Mouse (Mus musculus) embryo, embryonic 11 days (tissue): ENCODE results near the gene Ulk4.

ENCODE experiments used
- DNase-seq: peaks from one replicate; pipeline ENCODE4 v3.0.0-alpha.2; 2015

The Ulk4 gene

DNA sequence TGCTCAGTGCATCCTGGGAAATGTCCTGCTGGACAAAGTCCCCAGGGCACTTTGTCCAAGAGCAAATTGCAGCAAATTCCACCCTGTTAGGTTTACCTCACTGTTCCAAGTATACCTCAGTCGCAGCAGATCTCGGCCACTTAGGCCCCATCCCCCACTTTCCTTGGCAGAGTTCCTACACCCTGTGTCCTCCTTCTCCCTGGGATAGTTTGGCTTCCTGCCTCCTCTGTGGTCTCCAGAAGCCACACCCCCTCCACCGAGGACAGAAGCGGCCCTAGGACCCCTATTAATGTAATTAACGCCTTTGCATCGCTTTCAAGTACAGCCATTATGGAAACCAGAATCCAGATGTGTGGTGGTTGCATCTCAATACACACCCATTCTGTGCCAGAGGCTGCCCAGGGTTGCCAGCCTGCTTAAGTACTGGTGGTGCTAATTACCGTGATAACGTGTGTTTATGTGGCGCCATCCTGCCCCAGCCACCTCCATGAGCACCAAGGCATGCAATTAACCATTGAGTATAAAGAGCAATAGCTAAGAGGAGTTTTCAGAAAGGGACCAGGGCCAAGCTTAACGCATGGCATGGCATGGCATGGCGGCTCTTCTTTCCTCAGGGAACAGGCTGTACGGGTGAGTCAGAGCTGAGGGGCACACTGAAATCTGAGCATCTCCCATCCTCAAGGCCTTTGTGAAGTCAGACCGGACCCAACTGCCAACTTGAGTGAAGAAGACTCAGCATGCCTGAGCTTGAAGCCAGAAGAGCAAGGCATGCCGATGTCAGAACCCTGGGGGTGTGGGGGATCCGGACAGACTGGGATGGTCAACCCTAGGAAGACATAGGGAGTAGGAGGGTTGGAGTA lies 275.1 kb downstream of the Ulk4 start:
- DNase-seq: no peak

DNA sequence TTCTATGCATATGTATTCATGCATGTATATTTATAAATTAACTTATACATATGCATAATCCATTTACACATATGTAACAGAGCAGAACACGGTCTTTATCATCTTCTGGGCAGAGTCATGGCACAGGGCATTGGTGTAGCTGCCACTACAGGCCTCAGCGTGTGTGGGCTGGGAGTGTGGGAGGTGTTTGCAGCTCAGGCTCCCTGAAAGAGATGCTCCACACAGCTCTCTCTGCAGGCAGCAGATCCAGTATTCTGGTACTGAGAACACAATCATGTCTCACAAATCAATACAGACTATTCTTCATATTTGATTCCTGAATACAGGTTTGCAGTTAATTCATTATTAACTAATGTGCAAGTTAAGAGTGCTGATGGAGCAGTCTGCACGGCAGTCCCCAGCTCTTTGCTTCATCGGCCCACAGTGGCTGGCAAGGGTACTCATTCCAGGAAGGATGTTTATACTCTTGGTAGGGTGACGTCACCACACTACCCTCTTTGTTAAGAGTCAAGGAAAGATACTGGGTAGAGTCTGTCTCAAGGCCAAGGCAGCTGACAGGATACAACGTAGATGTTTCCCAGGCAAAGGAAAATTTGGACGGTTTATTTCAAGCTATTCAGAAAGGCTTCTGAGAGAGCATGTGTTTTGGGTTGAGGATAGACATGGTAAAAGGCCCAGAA lies 276.2 kb downstream of the Ulk4 start:
- DNase-seq: no peak

DNA sequence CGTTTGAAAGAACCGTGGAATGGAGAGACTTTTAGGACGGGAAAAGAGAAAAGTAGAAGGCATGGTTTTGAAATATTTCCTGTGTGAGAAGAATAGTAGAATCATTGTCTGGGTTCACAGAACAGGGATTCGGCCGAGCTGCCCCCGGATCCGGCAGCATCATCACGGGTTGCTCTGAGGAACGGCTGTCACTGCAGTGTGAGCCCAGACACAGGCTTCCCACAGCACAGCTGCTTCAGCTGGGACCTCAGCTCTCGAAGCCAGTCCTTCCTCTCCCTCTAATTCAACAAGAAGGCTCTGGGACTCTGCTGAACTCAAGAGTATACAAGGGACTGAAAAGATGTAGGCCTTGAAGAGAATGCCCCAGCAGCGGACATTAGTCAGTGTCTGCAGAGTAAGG lies 278.3 kb downstream of the Ulk4 start:
- DNase-seq: no peak

DNA sequence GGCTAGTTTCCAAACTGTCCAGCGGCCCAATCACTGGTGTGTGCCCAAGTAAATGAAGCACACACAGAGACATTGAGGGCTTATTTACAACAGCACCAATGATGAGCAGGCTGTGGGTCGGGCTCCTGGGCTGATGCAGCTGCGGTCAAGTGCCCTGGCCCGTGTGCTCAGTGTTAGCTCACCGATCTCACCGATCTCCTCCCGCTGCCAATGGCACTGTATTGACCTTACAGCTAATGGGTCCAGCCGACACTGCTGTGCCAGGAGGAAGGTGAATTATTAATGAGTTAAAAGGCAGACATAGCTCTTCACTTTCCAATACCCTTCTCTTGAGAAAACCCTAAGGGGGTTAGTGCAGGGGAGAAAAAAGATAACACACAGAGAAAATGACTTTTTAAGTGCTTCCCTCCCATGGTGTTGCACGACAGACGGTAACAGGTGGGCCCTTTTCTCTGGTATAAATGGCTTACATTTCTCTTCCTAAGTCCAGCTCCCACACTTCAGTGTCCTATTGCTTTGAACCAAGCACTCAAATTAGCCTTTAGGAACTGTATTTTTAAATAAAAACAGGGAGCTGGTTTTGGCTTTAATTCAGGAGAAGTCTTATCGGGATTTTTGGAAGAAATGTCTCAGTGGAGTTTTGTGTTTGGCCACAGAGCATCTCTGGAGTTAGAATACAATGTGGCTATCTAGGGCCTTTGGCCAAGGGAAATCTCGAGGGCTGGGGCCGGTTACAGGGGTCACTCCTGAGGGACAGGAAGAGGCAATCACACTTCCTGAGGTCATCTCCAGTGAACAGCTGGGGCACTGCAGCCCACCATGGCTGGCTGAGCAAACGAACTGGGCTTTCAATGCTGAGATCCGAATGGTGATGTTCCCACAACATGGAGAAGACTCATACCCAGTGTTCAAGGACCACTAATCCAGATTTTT lies 282.5 kb downstream of the Ulk4 start:
- no peak for DNase-seq

DNA sequence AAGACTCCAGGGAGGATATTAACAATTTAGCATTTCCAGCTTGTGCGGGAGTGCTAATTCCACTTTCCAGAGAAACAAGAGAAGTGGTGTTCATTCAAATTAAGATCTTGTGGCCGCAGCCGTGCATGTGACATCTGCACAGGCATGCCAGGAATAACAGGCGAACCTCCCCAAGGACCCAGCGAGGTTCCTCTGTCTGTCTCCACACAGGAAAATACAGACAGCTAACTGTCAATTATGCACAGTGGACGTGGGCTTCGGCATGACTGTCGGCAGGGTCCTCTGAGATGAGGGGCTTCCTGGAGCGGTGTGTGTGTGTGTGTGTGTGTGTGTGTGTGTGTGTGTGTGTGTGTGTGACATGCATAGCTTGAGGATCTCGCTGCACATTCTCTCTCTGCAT lies 284.0 kb downstream of the Ulk4 start:
- DNase-seq: no peak

DNA sequence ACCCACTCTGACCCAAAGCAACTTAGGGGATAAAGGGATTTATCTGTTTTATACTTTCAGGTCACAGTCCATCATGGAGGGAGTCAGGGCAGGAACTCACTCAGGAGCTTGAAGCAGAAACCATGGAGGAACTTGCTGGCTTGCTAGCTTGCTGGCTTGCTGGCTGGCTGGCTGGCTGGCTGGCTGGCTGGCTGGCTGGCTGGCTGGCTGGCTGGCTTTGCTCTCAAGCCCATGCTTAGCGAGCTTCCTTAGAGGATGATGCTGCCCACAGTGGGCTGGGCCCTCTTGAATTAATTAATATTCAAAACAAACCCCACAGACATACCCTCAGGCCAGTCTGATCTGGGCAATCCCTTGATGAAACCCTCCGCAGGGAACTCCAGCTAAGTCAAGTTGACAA lies 285.2 kb downstream of the Ulk4 start:
- no peak for DNase-seq

DNA sequence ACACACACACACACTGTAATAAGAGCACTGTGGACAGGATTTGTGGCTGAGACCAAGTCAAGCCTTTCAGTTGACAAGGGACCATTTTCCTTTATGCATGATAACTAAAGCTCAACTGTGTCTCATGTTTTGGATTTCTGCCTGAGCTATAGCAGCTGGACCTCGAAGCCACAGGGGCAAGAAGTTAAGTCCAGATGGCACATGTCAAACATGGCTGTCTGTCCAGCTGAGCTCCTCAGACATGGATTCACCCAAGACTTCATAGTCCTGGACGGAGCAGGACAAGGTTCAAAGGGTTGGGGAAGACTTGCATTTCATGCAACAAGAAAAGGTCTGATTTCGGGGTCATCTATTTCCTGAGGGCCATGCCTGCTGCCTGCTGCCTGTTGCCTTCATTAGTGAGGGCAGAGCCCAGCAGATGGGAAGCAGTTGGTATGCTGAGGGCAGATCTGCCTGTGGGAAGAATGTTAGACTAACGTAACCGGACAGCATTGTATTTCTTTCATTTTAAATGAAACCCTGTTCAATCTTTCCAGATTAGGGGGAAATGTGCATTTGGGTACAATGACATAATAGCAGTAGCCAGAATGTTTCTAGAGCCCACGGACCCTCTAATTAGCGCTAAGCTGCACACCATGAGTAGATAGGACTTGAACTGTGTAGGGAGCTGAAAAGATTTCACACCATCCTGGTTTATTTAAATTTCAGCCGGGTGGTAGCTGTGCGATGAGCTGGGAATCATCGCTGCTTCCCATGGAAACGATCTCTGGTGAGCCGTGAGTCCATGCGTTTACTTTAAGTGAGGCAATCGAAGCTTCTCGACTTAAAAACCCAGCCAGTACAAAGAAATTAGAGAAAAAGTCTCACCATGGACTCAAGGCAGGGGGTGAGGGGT lies 286.9 kb downstream of the Ulk4 start:
- DNase-seq: no peak

DNA sequence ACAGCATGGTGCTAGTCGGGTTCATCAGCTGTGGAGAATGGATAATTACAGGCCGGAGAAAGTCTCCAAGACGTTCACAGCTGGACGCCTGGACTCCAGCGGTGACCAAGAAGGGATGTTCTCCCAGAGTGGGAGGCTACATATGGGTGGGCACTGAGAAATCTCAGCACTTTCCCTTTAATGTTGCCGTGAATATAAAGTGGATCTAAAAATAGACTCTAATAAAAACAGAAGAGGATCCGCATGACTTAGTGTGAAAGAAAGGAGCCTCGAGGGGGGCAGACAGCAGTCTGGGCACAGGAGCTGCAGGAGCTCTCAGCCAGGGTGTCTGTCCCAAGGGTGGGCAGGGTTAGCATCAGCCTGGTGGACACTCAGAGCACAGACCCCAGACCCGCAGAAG lies 288.9 kb downstream of the Ulk4 start:
- DNase-seq: no peak

DNA sequence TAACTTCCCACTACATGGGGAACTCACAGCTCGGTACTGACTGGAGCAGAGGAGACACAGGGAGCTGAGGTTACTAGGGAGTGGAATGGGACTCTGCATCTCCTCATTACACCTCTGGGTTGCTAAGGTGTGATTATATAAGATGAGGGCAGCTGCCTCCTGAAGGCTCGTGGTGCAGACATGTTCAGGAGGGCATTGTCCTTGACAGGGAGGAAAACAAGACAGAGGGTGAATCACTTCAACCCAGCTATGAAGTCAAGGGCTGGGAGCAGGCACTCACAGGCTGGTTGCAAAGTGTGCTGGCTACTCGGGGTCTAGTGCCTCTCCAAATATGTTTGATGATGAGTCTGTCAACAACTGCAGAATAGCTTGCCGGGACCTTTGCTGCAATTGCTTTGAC lies 290.0 kb downstream of the Ulk4 start:
- DNase-seq: no peak

DNA sequence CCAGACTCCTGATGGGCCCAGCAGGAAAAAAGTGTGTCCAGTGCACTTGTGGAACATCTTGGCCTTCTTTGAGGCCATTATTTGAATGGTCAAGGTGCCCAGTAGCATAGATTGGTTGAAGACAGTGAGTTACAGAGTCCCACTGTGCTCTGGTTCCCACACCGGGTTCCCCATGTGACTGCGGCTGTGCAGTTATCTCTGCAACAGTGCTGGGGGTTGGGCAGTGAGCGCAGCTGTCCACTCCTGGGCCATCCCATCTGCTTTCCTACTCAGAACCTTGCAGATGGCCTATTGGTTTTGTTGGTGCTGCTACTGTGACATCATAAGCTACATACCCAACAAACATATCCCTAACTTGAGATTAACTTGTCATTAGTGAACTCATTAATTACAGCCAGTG lies 290.7 kb downstream of the Ulk4 start:
- DNase-seq: no peak

DNA sequence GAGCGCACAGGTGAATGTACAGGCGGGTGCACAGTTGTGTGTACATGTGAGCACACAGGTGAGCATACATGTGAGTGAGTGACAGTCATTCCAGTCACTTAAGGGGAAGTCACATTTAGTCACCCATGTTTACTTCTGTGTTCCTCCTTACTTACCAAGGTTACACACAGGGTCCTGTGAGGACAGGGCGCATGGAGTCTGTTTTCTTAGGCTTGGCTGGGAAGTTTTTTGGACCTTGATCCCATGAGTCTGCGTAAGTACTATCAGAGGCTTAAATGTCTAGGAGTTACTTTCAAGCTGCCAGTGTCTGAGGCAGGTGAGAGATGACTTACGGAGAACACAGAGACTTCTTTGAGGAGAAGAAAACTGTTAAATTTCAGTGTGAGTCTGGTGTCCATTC lies 291.5 kb downstream of the Ulk4 start:
- no peak for DNase-seq

DNA sequence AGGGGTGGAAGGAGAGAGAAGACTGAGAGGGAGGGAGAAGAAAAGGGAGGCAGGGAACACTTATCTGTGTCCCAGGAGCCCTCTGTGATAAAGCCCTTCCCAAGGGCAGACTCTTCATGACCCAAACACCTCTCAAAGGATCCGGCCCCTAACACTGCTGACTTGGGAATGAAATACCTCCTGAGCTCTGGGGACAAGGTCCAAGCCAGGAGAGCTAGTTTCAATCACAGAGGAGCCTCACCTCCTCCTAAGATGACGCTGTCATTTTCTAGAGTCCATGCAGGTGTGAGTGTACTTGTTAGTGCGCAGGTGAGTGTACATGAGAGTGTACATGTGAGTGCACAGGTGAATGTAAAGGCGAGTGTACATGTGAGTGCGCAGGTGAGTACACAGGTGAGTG lies 292.0 kb downstream of the Ulk4 start:
- DNase-seq: no peak

DNA sequence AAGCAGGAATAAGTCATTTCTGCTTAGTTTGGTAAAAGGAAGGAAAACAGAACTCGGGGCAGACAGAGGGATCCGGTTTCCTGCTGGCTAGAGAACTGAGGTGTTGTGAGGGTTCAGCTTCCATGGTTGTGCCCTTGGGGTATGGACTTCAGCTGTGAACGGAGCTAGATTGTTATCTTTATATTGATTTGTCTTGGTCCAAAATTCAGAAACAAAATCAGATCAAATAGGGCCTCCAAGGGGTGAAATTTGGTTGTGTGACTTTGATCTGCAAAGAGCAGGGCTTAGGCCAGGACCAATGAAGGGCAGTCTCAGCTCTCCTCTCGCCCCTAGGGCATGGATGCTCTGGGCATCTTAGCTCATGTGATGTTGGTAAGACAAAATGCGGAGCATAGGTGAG lies 292.5 kb downstream of the Ulk4 start:
- DNase-seq: no peak

DNA sequence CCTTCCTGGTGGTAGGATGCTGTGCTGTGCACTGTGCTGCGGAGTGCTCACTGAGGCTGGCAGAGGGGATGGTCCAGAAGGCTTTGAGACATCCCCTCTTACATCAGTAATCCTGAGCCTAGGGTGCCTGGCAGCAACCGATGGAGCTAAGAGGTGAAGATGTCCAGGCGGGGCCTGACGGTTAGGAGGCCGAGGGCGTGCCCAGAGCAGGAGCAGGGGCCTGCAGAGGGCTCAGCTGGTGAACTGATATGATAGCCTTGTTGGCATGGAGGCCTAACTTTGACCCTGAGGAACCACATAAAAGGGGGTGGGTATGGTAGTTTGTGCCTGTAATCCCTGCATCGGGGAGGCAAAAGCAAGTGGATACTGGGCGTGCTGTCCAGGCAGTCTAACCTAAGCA lies 293.1 kb downstream of the Ulk4 start:
- DNase-seq: no peak

DNA sequence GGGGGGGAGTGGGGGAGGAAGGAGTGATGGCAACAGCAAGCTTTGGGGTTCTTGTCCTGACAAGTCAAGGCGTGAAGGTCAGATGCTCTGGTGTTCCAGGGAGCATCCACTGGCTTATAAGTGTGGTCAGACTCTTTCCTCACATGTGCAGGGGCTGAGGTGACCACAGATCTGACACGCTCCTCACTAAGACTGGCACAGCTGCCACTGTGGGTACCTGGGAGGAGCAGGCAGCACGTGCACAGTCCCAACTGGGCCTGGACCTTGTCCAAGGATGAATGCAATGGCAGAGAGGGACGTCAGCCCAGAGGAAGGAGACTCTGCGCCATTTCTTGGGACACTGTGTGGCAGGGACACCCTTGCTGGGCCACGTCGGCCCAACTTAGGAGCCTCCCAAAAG lies 295.2 kb downstream of the Ulk4 start:
- no peak for DNase-seq

DNA sequence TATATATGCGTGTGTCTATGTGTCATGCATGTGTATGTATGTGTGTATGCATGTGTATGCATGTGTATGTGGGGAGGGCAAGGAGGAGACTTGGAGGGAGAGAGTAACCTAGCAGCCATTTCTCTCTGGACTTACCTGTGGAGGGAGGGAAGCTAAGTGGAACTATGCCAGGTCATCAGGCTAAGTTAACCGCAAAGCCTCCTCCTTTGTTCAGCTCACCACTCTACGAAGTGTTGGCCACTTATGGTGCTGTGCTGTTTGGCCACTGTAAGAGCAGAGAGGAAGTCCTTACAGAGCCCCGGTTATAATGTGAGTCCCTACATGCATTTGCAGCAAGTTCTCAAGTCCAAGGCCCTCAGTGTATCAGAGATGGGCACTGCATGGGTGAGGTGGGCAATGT lies 300.1 kb downstream of the Ulk4 start:
- no peak for DNase-seq

DNA sequence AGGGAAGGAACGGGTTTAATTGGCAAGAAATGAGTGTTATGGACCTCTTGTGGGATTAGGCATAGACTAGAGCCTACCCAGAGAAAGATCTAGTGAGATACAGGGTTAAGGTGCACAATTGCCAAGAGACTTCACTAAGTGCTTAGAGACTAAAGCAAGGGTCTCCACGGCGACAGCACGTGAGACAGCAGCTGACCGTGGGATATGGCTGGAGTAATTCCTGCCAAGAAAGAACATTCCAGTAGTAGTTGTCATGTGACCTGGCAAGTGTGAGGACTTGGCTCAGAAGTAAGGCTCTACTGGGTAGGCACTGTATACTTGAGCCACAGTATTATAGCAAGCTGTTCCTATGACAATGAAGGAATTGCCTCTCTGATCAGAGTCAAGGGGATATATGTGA lies 300.8 kb downstream of the Ulk4 start:
- DNase-seq: no peak

DNA sequence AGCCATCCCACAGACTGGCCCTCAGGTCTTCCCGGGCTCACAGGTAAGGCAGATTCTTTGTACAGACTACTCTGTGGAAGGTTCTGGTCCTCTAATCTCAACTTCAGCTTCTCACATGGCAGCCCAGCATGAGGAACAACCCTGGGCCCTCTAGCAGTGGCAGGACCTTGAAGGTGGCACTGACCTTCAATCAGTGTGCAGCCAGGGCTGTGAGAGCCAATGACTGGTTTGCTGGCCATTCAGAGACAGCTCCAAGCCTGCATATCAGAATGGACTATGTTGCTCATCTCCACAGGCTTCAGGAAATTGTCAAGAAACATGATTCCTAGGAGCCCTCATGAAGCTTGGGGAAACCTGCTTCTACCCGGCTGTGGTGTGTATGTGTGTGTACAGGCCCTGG lies 302.8 kb downstream of the Ulk4 start:
- no peak for DNase-seq

DNA sequence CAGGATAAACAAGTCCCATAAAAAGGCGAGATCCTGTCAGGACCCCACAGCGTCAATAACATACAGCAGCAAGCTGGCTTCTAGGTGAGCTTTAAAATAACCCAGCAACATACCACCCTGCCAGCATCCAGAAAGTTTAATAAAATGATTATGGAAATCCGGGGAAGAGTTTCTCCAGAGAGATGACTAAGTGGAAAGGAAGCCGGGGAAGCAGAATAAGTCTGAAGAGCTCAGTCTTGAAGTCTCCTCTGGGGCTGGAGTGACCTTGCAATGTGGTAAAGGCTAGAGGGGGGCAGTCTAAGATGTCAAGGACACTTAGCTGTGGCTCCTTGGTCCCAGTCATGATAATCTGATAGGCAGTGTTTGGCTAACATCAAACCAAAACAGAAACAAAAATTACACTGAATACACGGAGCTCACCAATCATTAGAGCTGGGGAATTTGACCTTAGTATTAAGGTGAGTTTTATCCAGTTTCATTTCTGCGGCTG lies 303.9 kb downstream of the Ulk4 start:
- no peak for DNase-seq

DNA sequence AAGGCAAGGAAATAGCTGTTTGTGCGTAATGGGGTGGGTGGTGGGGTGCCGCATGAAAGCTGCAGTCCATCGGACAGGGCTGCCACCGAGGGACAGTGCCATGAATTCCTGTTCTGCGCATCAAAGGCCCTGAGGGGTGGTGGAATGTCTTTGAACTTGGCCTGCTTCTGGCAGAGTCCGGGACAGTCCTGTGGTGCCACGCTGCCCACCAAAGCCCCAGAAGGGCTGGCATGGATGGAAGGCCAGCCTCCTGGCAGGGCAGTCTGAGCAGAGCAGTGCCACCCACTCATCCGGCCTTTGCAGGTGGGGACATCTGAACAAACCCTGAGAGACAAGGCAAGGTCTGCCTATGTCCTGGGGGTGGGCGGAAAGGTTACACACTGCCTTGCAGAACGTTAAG lies 312.0 kb downstream of the Ulk4 start:
- DNase-seq: no peak

DNA sequence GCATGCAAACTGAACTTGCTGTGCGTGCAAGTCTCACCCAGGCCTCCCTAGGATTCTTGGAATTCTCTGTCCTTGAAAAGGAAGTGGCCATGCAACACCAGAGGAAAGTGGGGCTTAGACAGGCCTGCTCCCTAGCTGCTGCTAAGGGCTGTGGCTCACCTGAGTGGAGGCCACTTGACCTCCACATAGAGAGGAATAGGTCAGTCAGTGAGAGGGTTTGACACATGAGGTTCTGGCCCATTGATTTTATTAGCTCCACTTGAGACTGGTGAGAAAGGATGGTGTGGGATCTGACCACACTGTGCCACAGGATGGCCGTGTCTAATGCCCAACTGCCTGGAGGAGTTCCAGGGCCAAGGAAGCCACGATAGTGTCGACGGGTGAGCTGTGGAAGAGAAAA lies 312.8 kb downstream of the Ulk4 start:
- no peak for DNase-seq

DNA sequence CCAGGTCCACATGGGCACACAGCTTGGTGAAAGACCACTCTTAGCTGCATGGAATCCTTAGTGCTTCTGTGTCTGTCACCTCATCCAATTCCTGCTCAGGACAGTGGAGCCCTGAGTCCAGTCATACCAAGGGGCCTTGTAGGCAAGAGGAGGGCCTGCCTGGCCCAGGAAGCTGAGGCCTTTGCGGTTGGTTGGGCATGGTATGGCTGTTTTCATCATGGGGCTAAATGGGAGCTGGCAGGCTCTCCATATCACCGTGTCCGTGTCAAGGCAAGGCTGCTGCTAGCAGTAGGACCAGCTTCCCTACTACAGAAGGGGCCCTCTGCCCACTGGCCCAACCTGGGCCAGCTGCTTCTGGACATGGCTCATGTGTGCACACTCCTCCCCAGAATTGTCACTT lies 313.3 kb downstream of the Ulk4 start:
- no peak for DNase-seq
